Mouse (Mus musculus) left cerebral cortex, adult 2 months (tissue): ENCODE measurements around the gene Wnk1. TPM values are rescaled to one million over a fixed set of nuclear protein-coding genes. Genes with fewer than 3 reads are reported as not detected.

Source experiments
- DNase-seq, 2 experiments: peaks; one replicate each; pipeline ENCODE4 v3.0.0; 2021 to 2022; ENCODE audit warnings: low spot score in 2 of 2, mixed read lengths in 1 of 2; ENCODE audit errors: extremely low spot score in 1 of 2
- H3K27ac ChIP-seq: fragments of 200-600 bp; 2 replicates; pipeline ENCODE4 v1.8.1; 2022
- H3K4me3 ChIP-seq: fragments of 200-600 bp; 2 replicates; pipeline ENCODE4 v1.8.1; 2022
- CTCF ChIP-seq: fragments of 200-600 bp; IDR thresholded peaks from 2 replicates; pipeline ENCODE4 v1.8.1; 2022; ENCODE audit warnings: antibody characterized with exemption, mild to moderate bottlenecking, moderate library complexity
- intact Hi-C: fragments of 180-260 bp; cut with DNase I; formaldehyde crosslinking; loops from one replicate; pipeline ENCODE4 v1.15.1; 2025
- microRNA-seq, 2 experiments: library from miRNA; unstranded; fragments of <30 nt; microRNA quantifications; one replicate each; pipeline ENCODE4 v1.2.0; 2021
- total RNA-seq, 2 experiments: library from RNA; stranded (reverse); gene quantifications; 2 replicates each; pipeline ENCODE4 v1.2.3; 2021

The Wnk1 gene
- total RNA-seq, 2 experiments from 2014 or later = 186 to 212 TPM

DNA sequence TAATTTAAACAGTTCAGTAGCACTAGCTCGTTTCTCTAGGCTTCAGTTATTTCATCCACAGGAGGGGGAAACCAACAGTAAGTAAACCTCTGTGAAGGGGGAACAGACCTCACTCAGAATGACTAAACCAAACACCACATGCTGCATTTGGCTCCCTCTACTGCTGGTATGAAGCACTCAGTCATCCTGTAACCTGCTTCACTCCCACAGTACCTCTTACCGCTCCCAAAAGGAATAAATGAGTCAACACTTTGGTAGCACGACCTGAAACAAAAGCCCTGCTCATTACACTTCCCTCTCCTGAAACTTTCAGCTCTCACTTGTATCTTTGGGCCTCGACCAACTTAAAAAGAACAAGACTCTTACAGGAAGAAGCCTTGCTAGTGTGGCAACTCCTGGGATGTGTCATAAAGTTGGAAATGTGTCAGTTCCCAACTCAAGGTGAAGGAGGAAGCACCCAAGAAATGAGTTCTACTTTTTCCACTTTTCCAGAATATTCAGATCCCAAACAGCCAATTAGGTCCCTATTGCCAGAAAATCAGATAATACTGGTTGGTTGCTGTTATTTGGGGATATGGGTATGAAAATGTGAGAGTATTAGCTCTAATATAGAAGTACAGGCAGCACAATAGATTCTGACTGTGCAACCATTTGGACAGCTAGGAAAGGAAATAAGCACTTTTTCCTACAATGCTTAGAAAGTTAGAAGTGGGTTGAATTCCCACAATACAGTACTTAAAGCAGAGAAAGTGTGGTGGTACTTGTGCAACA lies 114.1 kb downstream of the Wnk1 start:
- H3K27ac ChIP-seq = no peak overlapping the region

DNA sequence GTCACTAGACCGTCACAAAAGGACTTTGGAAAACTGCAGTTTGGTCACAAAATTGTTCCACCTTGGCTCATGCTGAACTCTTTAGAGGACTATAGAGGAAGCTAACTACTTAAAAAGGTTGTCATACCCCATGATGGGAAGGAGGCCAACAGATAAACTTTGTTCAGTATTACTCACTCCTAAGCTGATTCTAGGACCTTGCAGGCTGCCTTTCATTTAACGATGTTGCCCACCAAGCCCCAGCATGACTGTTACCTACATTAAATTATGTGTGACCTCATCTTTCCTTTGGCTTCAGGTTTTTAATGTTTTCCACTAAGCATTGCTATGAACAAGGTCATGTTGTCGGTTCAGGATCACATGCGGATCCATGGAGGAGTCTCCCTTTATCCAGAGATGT lies 115.9 kb downstream of the Wnk1 start:
- no peak overlapping the region for H3K27ac ChIP-seq
- no peak for TF ChIP-seq CTCF
- intact Hi-C loops = loop anchor here (5.0 kb wide), 1 partner anchor 430 kb away; no protein-coding TSS in a partner anchor
- H3K4me3 ChIP-seq = no peak overlapping the region
- no peak for DNase-seq

More for the DNA sequence above, 114.1 kb downstream of the Wnk1 start:
- peak in 1 of 2 experiments; percentile 26 for DNase-seq
- no peak overlapping the region for H3K4me3 ChIP-seq
- intact Hi-C loops = loop anchor here (1.0 to 5.0 kb wide), 2 partner anchors 128 to 432 kb away; no protein-coding TSS in a partner anchor
- peak; percentile 63 for TF ChIP-seq CTCF

DNA sequence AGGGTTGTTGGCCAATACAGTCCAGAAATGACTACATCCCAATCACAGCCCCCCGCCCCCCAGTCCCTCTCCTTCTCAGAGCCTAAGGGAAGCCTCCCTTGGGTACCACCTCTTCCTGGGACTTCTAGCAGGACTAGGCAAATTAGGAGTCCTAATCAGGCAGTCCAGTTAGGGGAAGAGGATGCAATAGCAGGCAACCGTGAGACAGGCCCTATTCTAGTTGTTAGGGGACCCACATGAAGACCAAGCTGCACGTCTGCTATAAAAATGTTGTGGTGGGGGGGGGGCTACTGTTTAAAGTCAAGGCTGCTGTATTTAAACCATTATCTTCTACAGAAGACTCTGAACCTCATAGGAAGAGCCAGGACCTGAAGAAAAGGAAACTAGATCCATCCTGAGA lies 116.3 kb downstream of the Wnk1 start:
- intact Hi-C loops = loop anchor here (5.0 kb wide), 1 partner anchor 430 kb away; no protein-coding TSS in a partner anchor
- DNase-seq = no peak
- no peak for TF ChIP-seq CTCF
- no peak overlapping the region for H3K4me3 ChIP-seq
- H3K27ac ChIP-seq = no peak overlapping the region

DNA sequence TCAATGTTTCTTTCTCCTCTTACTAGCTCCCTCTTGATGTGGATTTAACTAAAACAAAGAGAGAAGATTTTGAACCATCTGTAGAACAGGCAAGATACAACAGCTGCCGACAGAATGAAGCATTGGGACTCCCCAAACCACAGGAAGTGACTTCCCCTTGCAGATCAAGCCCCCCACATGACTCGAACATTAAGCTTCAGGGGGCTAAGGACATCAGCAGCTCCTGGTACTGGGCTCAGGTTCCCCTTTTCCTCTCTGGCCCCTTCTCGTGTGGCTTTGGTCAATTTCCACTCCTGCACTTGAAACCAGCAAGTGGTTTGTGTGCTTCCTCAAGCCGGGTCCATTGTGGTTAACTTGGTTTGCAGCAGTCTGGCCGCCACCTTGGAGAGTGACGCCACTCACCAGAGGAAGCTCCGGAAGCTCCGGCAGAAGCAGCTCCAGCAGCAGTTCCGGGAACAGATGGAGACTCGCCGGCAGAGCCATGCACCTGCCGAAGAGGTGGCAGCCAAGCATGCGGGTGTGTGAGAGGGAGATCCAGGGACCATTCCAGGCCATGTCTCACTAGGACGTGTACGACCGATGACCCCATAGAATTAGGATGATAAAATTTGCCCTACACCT lies 119.8 kb downstream of the Wnk1 start:
- H3K4me3 ChIP-seq = no peak overlapping the region
- DNase-seq = peak in 1 of 2 experiments; percentile 28
- TF ChIP-seq CTCF = no peak
- no peak overlapping the region for H3K27ac ChIP-seq
- intact Hi-C loops = loop anchor here (5.0 kb wide), 1 partner anchor 436 kb away; no protein-coding TSS in a partner anchor

DNA sequence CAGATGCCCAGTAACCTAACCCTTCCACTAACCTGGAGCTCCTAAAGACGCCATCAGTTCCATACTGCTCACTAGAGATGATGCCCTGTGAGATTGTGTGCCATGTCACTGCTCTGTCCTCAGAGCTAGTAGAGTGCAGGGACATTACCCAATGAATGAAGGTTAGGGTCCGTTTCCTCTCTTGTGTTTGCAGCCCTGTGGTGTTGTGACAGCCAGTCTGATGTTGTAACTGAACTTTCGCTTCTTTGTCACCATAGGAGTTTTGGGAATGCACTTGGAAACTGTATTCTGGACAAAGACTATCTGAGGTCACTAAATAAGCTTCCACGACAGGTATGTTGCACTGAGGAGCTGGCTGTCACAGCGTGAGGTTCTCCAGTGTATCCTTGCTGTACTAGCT lies 122.8 kb downstream of the Wnk1 start:
- Histone ChIP-seq H3K4me3 (no peak overlapping the region), H3K27ac (no peak overlapping the region)
- no peak for DNase-seq
- intact Hi-C loops = loop anchor here (5.0 kb wide), 1 partner anchor 433 kb away; no protein-coding TSS in a partner anchor
- TF ChIP-seq CTCF = no peak

DNA sequence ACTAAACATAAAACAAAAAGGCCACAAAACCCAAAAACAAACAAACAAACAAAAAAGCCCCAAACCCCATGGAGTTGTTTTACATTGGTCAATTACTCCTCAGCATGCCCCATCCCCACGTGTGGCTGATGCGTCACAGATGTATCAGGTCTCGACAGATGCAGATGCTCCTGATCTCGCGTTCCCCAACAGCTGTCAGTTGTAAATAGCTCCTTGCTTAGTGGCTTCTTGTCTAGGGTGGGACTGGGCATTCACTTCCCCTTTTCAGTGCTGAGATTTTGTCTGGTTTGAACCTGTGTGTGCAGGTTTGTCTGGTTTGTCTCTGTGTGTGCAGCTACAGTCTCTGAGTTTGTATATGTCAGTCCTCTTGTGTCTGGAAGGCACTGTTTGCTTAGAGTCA lies 126.4 kb downstream of the Wnk1 start:
- DNase-seq = no peak
- no peak overlapping the region for H3K27ac ChIP-seq
- intact Hi-C loops = no loop called here
- H3K4me3 ChIP-seq = no peak overlapping the region
- no peak for TF ChIP-seq CTCF

DNA sequence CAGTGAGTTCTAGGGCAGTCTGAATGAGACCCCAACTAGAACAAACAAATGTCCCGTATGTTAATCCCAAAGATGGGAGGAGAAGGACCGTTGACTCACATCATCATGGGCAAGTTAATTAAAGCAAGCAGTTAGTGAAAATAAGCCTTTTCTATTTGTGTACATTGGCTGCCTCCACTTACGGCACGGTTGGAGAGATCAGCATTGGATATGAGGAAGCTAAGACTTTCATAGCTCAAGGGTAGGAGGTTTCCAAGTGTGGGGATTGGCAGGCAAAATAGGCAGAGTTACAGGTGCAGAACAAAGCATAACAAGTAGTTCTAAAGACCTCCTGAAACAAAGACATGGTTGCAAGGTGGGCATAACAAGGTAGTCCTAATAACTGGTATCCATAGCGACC lies 133.0 kb downstream of the Wnk1 start:
- H3K4me3 ChIP-seq = no peak overlapping the region
- DNase-seq = no peak
- H3K27ac ChIP-seq = no peak overlapping the region
- intact Hi-C loops = no loop called here
- no peak for TF ChIP-seq CTCF

DNA sequence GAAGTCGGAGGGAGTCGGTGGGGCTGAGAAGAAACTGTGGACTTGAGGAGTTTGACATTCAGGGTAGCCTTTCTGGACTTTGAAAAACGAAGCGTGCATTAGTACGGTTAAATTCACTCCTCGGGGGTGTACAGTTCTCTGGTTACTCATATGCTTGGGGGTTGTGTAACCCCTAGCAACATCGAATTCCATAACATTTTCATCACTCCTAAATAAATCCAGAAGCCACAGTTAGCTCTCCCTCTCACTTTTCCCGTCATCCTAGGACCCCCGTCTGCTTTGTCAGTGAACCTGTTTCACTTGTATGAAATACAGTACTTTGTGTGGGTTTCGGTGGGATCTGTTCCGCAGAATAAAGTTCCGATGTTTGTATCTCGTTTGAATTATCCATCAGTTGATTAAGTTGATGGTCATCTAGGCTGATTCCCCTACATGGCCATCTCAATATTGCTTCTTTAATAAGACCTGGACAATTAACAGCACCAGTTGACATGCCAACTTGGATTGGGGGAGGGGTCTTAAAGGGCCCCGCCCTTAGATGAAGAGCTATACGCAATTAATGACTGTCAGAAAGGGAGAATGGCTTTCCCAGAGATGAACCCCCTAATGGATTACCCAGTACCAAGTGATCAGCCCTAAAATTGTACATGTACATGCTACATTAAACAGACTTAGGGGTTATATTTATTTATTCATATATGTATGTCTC lies 135.2 kb downstream of the Wnk1 start:
- no peak for TF ChIP-seq CTCF
- Histone ChIP-seq H3K4me3 (peak overlapping the region; percentile 92), H3K27ac (peak overlapping the region; percentile 87)
- DNase-seq = no peak
- intact Hi-C loops = loop anchor here (5.0 kb wide), 1 partner anchor 501 kb away; no protein-coding TSS in a partner anchor

DNA sequence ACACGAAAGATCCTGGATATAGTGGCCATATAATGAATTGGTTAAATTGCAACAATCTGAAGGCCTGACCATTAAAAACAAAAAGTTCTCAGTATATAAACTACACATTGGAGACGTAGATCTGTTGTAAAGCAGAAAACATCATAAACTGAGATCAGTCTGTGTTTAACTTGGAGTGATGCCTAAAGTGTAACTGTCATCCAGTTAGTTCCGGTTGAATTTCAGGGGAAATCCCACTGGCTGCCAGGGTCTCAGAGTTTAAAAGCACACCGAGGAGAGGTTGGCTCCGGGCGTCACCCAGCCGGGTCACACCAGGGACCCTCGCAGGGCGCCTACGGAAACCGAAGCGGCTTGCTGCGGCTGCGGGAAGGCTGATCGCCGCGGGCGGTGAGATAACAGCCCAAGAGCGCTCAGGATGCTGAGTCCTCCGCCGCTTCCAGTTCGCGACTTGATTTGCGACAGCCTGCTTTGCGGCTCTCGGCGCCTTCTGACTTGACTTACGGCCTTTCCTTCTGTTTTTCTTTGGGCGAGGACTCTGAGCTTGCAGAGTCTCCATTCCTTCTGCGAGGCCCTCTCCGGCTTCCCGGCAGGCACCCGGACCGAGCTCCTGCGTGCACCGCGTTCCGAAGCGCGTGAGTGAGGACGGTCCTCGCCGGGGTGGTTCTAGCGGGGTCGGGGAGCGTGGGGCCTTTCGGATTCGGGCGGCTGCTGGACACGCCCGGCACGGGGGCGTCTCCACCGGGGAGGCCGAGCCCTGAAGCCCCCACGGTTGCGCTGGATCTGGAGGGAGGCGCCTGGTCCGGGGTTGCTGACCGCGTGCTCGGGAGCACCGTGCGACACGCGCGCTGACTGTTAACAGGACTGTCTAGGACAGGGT lies 136.0 kb downstream of the Wnk1 start, which contains the start of gene Rad52:
Gene Rad52, plus strand, starts transcription at position 495 of the 877 bp plus-strand sequence.
- TF ChIP-seq CTCF = no peak
- Histone ChIP-seq H3K4me3 (peak within 1 kb of the TSS; percentile 92), H3K27ac (peak within 1 kb of the TSS; percentile 87)
- peak; percentile 88 to 89 for DNase-seq
- intact Hi-C loops = loop anchor here (1.0 to 5.0 kb wide), 2 partner anchors 54 to 500 kb away; partner anchors contain the start of gene Erc1

DNA sequence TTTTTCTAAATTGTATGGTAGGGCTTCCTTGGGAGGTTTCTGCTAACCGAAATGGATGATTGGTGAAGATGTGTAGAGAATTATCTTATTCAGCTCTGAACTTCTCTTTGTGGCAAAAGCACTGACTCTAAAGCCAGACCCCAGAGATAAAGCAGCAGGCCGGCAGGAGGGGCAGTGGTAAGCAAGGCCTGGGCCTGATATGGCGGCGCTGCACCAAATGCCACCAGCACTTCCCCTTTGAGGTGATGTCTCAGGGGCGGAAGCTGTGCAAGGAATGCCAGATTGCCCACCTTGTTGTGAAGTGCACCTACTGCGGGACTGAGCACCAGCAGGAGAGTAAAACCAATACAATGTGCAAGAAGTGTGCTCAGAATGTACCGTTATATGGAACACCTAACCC lies 145.8 kb downstream of the Wnk1 start:
- no peak for DNase-seq
- H3K4me3 ChIP-seq = no peak overlapping the region
- TF ChIP-seq CTCF = no peak
- intact Hi-C loops = no loop called here
- H3K27ac ChIP-seq = no peak overlapping the region

DNA sequence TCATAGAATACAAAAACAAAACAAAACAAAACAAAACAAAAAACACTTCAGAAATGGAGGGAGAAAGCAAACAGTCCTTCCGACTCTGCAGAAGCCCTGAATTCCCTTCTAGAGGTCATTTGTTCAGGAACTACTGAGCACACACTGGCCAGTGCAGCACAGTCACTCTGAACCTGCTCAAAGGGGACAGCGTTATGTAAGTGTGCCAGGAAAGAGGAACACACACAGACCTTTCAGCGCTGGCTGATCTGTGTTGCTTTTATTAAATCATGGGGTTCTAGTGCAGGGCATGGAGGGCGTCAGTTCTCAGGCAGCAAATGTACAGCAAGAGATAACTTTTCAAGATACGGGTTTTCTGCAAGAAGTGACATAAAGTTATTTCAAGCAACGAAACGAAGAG lies 155.3 kb downstream of the Wnk1 start:
- Histone ChIP-seq H3K4me3 (no peak overlapping the region), H3K27ac (no peak overlapping the region)
- intact Hi-C loops = no loop called here
- TF ChIP-seq CTCF = no peak
- DNase-seq = no peak

Small RNA genes lying within 50 kb of the gene (microRNA-seq; reads per million reads assigned to microRNA genes)
- gene Mir706 = 0 reads per million in 2 experiments

Other genes with a start within 250 kb of the Wnk1 start
- gene Erc1, start 190.5 kb downstream of the Wnk1 start, total RNA-seq = 10 to 100 TPM; 47.4 to 49.2 TPM
- 10 to 100 TPM; 41.2 to 45.0 TPM for gene Rad52, start 136.0 kb downstream of the Wnk1 start, total RNA-seq
- 1 to 10 TPM in 1 of 2 experiments, under 1 TPM in 1; 0.56 to 1.3 TPM for gene Ninj2, start 54.7 kb upstream of the Wnk1 start, total RNA-seq